Mouse (Mus musculus): ENCODE data around the gene Irgq. TPM values are rescaled to one million over a fixed set of nuclear protein-coding genes. Genes with fewer than 3 reads are reported as not detected.
"Not testable (repeated sequence)": the region's sequence is repeated elsewhere in the genome, so short reads cannot be mapped to it uniquely, and the experiment has no call there.

Gene Irgq
- total RNA-seq, 2 experiments from 2014 or later, result 12.3 to 13.0 TPM

DNA sequence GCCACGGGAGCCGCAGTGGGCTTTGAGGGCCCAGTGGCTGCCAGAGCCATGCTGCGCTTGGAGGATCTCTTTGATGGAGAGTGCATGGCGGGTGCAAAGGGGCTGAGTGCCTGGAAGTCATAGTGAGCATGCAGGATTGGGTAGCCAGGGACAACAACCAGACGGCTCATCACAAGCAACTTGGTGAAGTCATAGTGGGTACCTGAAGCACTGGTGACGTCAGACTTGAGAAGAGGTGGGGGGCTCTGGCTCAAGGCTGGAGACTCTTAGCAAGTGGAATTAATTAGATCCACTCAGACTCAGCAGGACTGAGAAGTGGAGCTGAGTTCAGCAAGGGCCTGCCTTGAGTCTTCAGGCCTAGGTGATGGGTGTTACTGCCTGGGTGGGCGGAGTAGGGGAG is 18.1 kb upstream of the Irgq start, which contains the start of gene AC161166.1:
Gene AC161166.1, minus strand, starts transcription at position 101 of the 400 bp plus-strand sequence.
- DNase-seq, result no peak

GRCm38 (mm10) chr7:24516319-24516718 is 14.2 kb upstream of the Irgq start:
- DNase-seq, result not testable (repeated sequence)

- DNase-seq, result no peak
Observed at GRCm38 (mm10) chr7:24517077-24517476, 13.4 kb upstream of the Irgq start.

GRCm38 (mm10) chr7:24517654-24518053 is 12.8 kb upstream of the Irgq start:
- no peak for DNase-seq

DNA sequence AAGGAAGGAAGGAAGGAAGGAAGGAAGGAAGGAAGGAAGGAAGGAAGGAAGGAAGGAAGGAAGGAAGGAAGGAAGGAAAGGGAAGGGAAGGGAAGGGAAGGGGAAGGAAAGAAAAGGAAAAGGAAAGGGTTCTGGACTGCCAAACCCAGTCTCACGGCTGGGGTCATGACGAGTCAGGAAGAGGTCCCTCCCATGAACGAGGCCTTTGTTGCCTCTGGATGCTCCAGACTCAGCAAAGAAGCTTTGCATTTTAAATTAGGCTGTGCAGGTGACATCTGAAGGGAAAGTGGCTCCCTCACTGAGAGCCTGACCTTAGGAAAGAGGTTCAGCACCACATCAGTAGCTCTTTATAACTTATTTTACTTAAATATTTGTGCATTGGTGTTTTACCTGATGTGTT is 11.4 kb upstream of the Irgq start:
- DNase-seq, result no peak

DNA sequence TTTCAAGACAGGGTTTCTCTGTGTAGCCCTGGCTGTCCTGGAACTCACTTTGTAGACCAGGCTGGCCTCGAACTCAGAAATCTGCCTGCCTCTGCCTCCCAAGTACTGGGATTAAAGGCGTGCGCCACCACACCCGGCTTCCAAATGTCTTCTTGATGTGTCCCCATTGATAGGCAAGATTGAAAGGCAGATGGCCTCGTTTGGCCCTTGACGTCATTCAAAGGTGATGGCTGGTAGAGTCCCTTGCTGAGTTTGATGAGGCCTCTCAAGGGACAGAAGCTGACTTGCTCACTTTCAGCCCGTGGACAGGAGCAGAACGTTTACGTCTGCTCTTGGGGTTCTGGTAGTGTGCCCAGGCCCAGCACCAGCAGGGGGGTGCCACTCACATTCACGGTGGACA is 10.4 kb upstream of the Irgq start:
- DNase-seq, result not testable (repeated sequence)

DNA sequence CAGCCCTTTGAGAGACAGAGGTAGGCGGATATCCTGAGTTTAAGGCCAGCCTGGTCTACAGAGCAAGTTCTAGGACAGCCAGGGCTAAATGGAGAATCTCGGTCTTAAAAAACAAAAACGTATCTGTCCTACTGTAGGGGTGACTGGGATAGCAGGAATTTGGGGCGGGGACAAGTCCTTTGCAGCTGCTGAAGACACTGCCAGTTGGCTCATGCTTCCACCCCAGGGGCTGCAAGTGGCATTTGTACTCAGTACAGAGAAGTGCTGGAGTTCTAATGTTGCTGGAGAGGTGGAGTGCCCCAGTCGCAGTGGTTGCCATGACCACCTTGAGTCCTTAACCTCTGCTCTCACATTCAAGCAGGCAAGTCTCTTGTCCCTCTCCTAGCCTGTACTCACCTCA is 7.7 kb upstream of the Irgq start:
- no peak for DNase-seq

- no peak for DNase-seq
Observed at GRCm38 (mm10) chr7:24523723-24524122, 6.8 kb upstream of the Irgq start.

GRCm38 (mm10) chr7:24524978-24525377 is 5.5 kb upstream of the Irgq start:
- DNase-seq, result no peak

DNA sequence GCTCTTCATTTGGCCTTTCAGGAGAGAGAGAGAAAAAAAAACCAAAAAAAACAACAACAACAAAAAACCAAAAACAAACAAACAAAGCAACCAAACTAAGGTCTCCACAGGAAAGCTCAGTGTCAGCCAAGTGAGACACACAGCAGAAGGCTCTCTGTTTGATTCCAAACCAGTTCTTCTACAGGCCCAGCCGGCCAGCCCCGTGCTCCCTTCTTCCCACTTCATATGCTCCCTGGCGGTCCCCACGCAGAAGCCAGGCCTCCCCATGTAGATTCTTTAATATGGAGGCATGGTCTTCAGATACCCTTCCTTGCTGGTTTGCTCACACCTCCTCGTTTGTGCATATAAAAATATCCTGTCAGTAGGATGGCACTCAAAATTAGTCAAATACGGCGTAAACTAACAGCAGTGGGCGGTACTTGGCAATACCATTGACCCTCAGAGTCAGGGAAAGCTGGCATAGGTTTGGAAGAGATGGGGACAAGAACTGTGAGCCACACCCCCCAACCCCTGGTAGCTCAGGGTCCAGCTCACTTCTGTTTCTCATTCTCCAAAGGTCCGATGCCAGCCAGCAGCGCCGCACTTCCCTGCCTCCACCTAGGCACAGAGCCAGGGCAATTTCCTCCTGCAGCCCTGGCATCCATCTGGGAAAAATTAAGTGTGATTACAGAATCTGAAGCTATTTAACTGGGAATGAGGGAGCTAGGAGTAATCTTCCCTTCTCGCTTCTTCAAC is 4.6 kb upstream of the Irgq start:
- no peak for DNase-seq

DNA sequence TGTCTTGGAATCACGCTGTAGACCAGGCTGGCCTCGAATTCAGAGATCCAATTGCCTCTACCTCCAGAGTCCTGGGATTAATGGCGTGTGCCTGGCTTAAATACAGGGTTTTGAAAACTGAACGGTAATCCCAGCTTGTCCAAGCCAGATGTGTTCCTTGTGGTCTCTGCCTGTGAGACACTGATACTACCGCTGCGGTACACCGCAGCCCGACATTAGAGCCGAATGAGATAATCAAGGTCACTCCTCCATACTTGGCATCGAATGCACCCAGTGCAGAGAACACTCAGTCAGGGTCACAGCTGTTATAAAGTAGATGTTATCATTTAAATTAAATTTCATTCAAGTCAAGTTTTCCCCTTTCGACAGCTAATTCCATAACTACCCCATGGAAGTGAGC is 1.6 kb upstream of the Irgq start:
- DNase-seq, result no peak

DNA sequence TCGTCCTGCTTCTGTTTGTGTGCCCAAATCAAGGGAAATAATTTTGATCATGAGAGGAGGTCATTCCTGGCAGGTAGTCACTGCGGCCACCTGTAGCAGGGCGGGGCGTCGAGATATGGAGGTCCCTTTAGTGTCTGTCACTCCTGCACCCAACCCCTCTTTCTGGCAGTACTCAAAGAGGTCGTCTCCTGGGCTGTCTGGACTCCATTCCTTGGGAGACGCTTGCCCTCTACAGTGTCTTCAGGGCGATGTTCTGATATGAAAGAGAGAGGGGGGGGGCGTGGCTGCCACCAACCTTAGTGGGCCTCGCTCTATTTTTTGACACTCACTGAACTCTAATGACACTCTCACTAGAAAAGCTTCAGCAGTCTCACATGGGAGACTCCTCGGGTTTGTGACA is 909 bp upstream of the Irgq start:
- no peak for DNase-seq

DNA sequence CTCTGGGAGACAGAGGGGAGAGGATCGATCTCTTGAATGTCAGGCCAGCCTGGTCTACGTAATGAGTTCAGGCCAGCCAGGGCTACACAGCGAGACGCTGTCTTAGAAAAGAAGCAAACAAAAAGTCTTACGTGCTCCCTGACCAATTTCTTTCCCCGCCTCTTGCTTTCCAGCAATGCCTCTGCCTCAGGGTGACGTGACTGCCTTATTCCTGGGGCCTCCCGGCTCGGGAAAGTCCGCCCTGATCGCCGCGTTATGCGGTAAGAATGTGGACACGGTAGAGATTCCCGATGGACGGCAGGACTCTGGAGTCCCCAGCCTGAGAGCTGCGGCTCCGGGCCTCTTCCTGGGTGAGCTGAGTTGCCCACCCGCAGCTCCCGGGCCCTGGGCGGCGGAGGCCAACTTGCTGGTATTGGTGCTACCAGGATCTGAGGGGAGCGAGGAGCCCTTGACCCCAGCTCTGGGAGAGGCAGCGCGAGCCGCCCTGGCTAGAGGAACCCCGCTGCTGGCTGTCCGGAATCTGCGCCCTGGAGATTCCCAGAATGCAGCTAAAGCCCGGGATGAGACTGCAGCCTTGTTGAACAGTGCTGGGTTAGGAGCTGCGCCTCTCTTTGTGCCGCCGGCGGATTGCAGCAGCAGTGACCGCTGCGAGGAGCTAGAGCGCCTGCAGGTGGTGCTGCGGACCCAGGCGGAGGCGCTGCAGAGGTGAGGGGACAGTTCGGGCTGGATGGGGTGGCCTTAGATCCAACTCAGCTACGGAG is 902 bp downstream of the Irgq start:
- peak; percentile 68 for DNase-seq

DNA sequence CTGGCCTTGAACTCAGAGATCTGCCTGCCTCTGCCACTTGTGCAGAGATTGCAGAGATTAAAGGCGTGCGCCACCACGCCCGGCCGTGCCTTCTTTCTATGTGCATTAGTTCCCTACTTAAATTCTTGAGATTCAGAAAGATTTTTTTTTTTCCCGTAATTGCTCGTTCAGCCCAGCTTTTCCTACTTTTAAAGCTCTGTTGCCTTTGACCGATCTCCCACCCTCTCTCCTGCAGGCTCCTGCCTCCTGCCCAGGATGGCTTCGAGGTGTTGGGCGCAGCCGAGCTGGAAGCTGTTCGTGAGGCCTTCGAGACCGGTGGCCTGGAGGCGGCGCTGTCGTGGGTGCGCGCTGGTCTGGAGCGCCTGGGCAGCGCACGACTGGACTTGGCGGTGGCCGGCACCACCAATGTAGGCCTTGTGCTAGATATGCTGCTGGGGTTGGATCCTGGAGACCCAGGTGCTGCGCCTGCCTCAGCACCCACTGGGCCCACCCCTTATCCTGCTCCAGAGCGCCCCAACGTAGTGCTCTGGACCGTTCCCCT is 2.6 kb downstream of the Irgq start:
- no peak for DNase-seq

DNA sequence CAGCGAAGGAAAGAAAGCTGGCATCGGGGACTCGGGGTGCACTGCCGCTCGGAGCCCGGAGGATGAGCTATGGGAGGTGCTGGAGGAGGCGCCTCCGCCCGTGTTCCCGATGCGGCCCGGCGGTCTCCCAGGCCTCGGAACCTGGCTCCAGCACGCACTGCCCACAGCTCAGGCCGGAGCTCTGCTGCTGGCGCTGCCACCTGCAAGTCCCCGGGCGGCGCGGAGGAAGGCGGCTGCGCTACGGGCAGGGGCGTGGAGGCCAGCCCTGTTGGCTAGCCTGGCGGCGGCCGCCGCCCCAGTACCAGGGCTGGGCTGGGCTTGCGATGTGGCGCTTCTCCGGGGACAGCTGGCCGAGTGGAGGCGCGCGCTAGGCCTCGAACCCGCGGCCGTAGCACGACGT is 3.3 kb downstream of the Irgq start:
- DNase-seq, result no peak

- no peak for DNase-seq
Observed at GRCm38 (mm10) chr7:24534301-24534700, 3.8 kb downstream of the Irgq start.

DNA sequence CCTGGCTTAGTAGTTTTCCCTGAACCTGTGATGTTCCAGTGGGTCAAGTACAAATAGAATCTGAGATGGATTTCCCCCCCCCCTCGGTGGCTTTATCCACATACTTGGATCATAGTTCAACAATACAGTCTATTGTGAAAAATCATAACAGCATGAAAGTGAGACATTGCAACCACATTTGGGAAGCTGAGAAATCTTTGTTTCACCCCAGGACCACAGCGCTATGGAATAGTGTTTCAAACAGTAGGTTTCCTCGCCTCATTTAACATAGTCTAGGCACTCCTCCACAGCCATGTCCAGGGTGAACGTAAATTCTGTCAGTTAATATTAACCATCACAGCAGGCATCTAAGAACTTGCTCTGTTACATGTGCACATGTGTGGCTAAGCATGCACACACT is 6.6 kb downstream of the Irgq start:
- no peak for DNase-seq

- no peak for DNase-seq
Observed at GRCm38 (mm10) chr7:24537591-24537990, 7.1 kb downstream of the Irgq start.

- DNase-seq, result no peak
Observed at GRCm38 (mm10) chr7:24538154-24538553, 7.7 kb downstream of the Irgq start.

DNA sequence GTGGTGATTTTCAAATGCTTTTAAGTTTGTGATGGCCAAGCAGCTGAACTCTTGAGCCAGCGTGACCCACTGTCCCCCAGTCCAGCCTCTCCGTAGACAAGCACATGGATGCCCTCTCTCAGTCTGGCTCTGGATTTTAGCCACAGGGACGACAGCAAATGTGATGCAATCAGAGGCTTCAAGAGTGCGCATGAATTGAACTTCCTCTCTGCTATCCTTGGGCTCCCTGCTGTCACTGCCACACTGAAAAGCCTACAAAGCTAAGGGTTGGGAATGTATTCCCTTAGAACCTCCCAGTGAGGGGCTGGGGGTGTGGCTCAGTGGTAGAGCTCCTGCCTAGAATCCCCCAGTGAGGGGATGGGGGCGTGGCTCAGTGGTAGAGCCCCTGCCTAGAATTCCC is 8.2 kb downstream of the Irgq start:
- DNase-seq, result no peak

DNA sequence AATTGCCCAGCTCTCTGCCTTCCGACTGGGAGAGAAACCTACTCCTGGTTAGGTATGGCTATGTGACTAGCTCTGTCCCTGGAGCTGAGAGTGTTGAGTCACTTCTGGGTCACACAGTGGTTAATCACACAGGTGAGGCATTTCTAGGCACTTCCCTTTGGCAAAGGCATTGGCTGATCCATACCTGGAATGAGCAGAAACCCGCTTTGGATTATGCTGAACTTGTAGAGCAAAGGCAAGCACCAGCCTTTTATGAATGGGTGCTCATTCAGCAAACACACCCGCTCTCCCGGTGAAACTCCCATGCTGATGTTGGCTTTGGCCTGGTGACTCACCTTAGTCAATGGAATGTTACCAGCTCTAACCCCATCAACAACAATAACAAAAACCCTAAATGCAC is 9.2 kb downstream of the Irgq start:
- no peak for DNase-seq

GRCm38 (mm10) chr7:24544506-24544905 is 14.0 kb downstream of the Irgq start:
- DNase-seq, result no peak

GRCm38 (mm10) chr7:24546068-24546614 is 15.7 kb downstream of the Irgq start, which contains the start of the genes Pinlyp and Xrcc1:
TSS of gene Pinlyp (minus strand) at chr7:24546118.
TSS of gene Xrcc1 (plus strand) at chr7:24546289.
- DNase-seq, result no peak

Data from gastrocnemius, postnatal 25 days (tissue).